Mouse (Mus musculus) bone marrow macrophage, adult 2 months (primary cell): Measurements from ENCODE around the gene Mansc1.

Experiments
- CTCF ChIP-seq: IDR thresholded peaks from 2 replicates; pipeline ENCODE4 v1.5.1; 2012; ENCODE audit warnings: low read depth, mild to moderate bottlenecking, low read length, moderate library complexity
- POLR2A ChIP-seq: IDR thresholded peaks from 2 replicates; pipeline ENCODE4 v1.6.1; 2012; ENCODE audit warnings: mild to moderate bottlenecking, low read depth, low read length, borderline replicate concordance

DNA sequence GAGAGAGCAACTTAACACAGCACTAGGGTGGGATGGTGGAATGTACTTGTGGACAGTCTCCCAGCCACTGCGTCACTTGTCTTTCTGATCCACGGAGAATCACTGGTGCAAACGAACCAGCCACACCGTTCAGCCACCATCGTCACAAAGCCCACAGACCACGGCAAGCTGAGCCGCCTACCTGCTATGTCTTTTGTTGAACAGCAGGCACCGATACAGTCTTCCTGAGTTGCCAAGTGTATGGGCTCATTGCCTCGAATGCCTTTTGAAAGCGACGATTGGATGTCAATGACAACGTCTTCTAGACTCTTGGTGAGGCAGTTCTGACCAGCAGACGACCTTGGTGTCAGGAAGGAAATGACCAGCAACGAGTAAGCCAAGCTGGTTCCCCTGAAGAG lies 10.7 kb downstream of the Mansc1 start:
- TF ChIP-seq POLR2A (no peak), CTCF (no peak)
